Mouse (Mus musculus) kidney, adult 10 weeks (tissue): ENCODE results near the gene Obsl1. TPM values are rescaled to one million over a fixed set of nuclear protein-coding genes. Genes with fewer than 3 reads are reported as not detected.

Experiments used
- polyA plus RNA-seq: library from polyadenylated mRNA; stranded (reverse); fragments of 350-450 nt; fragmentation: Illumina TruSeq; extraction: RNeasy Lipid Tissue Mini Kit (QIAGEN cat#74804); gene quantifications from one replicate; pipeline ENCODE4 v1.2.3, GENCODE M21; 2014; ENCODE audit warnings: low read depth, low replicate concordance

Obsl1 gene
- polyA plus RNA-seq, result not detected

GRCm38 (mm10) chr1:75505956-75506831, at the start of gene Obsl1:
Gene Obsl1 (minus strand): TSS chr1:75506452.

GRCm38 (mm10) chr1:75545965-75546956, 40.0 kb upstream of the Obsl1 start, which contains the start of gene Slc4a3:
Gene Slc4a3 (plus strand): TSS chr1:75546266.

DNA sequence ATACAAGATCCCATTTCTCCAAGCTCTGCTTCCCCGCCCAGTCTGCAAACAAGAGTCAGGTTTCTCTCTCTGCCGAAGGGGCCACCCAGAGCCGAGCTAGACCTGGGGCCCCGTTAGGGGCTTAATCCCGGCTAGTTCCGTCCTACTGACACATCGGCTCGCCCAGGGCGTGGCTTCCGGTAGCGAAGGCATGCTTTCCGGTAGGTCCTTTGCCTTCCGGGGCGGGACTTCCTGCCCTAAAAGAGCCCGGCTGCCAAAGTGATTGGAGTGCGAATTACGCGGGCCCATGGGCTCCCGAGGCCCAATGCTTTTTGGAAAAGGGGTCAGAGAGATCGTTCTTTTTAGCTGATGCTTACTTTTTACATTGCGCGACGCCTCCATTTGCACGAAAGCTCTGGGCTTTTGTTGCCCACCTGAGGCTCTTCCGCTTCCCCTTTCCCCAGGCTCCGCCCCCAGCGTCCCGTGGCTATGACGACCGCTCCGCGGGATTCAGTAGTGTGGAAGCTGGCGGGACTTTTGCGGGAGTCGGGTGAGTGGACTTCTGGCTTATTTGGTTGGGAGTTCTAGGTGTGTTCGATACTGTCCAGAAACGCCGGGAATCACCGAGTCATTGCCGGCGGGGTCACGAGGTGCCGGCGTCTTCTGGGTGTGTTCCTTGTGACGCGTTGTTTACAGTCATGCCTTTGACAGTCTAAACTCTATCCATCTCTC, 15.2 kb upstream of the Obsl1 start, which contains the start of gene Stk11ip:
Gene Stk11ip, plus strand, starts transcription at position 209 of the 711 bp plus-strand sequence.

DNA sequence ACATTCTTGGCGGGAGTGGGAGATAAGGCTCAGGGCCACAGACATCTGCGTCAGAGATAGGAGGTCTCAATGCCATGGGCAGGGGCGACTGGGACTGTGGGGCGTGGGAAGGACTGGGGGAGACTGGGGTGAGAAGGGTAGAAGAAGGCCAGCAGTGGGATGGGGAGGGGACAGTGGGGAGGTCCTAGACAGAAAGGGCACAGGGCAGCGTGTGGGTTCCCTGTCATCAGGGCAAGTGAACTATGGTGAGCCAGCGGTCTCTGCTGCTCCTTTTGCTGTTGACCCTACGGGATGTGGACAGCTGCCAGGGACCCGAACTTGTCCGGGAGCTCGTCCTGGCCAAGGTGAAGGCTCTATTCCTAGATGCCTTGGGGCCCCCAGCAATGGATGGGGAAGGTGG, 754 bp upstream of the Obsl1 start, which contains the start of gene Inha:
Gene Inha, plus strand, starts transcription at position 72 of the 400 bp plus-strand sequence.

DNA sequence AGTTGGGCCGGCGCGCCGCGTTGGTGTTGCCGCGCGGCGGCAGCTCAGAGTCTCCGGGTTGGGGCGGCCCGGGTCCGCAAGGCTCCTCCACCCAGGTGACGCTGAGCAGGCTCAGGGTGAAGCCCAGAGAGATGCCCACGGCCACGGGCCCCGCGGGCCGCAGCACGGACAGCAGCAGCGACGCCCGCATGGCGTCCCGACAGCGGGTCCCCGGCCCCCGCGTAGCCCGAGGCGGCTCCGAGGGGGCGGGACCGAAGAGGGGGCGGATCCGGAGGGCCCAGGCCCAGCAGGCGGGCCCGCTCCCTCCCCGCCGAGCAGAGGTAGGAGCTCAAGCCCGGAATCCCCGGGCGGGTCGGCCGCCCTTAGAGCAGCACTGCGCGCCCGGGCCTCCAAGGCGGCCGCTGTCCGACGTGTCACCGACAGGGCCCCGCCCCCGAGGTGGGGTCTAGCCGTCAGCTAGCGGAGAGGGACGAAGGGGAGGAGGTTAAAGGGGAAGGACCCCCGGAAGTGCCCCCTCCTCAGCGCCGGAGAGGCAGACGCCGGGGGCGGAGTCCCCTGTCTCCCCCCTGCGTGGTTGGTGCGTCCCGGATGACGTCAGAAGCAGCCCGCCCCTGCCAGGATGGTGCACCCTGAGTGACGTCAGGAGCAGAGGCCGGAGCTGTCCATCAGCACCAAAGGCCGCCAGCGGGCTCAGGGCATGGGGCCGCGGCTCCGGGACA, 27.2 kb downstream of the Obsl1 start, which contains the start of the genes Chpf and Tmem198:
Gene Chpf, minus strand, starts transcription at position 392 of the 719 bp plus-strand sequence.
Gene Tmem198, plus strand, starts transcription at position 617 of the 719 bp plus-strand sequence.

DNA sequence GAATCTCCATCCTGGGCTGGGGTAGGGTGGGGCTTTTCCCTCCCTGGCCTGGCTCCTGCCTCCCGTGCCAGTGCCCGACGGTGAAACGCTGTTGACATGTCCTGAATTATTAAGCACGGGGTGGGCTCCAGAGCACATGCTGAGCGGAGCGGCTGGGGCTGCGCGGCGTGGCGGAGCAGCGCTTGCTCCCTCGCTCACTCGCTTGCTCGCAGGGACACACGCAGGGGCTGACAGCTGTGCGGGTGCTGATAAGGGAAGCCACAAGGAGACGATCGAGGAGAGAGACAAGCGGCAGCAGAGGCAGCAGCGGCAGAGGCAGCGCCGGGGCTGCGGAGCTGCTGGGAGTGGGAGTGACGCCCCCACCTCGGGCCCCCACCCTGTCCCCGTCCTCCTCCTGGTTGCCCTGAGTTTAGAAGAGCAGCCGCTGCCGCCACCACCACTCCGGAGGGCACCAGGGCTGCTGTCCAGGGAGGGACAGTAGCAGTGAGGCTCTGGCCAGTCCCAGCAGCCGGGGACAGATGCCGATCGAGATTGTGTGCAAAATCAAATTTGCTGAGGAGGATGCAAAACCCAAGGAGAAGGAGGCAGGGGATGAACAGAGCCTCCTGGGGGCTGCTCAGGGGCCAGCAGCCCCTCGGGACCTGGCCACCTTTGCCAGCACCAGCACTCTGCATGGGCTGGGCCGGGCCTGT, 55.8 kb downstream of the Obsl1 start, which contains the start of gene Asic4:
Gene Asic4, plus strand, starts transcription at position 123 of the 692 bp plus-strand sequence.

GRCm38 (mm10) chr1:75435475-75436328, 70.5 kb downstream of the Obsl1 start, which contains the start of gene Gmppa:
Gene Gmppa (plus strand): TSS chr1:75435930.

Other genes starting within 250 kb of the Obsl1 start
- not detected for gene Ptprn, start 241.9 kb downstream of the Obsl1 start, polyA plus RNA-seq
- not detected for gene Resp18, start 228.0 kb downstream of the Obsl1 start, polyA plus RNA-seq
- gene Dnpep, start 188.5 kb downstream of the Obsl1 start, polyA plus RNA-seq, result 0.81 TPM
- gene Des, start 146.1 kb downstream of the Obsl1 start, polyA plus RNA-seq, result 0.40 TPM
- gene Speg, start 131.2 kb downstream of the Obsl1 start, polyA plus RNA-seq, result 1.1 TPM
- gene Gmppa, start 70.5 kb downstream of the Obsl1 start, polyA plus RNA-seq, result 4.3 TPM
- not detected for gene Asic4, start 56.0 kb downstream of the Obsl1 start, polyA plus RNA-seq
- gene Chpf, start 27.1 kb downstream of the Obsl1 start, polyA plus RNA-seq, result 0.40 TPM
- gene Tmem198, start 26.9 kb downstream of the Obsl1 start, polyA plus RNA-seq, result not detected
- gene Inha, start 625 bp upstream of the Obsl1 start, polyA plus RNA-seq, result not detected
- 1.5 TPM for gene Stk11ip, start 15.1 kb upstream of the Obsl1 start, polyA plus RNA-seq
- gene Slc4a3, start 39.8 kb upstream of the Obsl1 start, polyA plus RNA-seq, result 0.20 TPM